Mouse (Mus musculus): ENCODE measurements around the gene Slc4a4. TPM values are rescaled to one million over a fixed set of nuclear protein-coding genes. Genes with fewer than 3 reads are reported as not detected.

Slc4a4 gene
- polyA plus RNA-seq, 1 experiment from 2014 or later, result 7.3 TPM

- Histone ChIP-seq H3K27me3 (ENCODE audit: control insufficient read depth, insufficient read depth, low read length) (no peaks in the 10 kb centered on the region), H3K9me3 (ENCODE audit: control insufficient read depth, low read length) (no peaks in the 10 kb centered on the region), H3K4me3 (ENCODE audit: control insufficient read depth in 1 of 2, insufficient read depth in 1 of 2, low read depth in 1 of 2, low read length in 2 of 2) (no peak overlapping the region), H3K4me2 (ENCODE audit: low read length) (no peak overlapping the region), H3K27ac (replicated peaks in 1 of 2; ENCODE audit: control insufficient read depth in 1 of 2, insufficient read depth in 1 of 2, low read depth in 2 of 2, low read length in 2 of 2) (no peak overlapping the region), H3K9ac (ENCODE audit: low read length) (no peak overlapping the region), H3K36me3 (ENCODE audit: control insufficient read depth, insufficient read depth, low read length) (no peaks in the 10 kb centered on the region), H3K4me1 (ENCODE audit: control insufficient read depth in 2 of 2, insufficient read depth in 2 of 2, low read length in 2 of 2) (no peaks in the 10 kb centered on the region)
- WGBS, result 81% methylated on average over 3 of the region's 3 CpGs
- ATAC-seq (ENCODE audit: insufficient number of reproducible peaks, insufficient read depth, low FRiP score, low read depth), result no peak
Observed at GRCm38 (mm10) chr5:89280312-89280863, 393.8 kb downstream of the Slc4a4 start.

Other genes starting within 250 kb of the Slc4a4 start
- gene Grsf1, start 210.6 kb upstream of the Slc4a4 start, polyA plus RNA-seq (2014; fragmentation: Nextera tagmentation; extraction: Ambion mirVana), result 93.9 and 95.3 TPM in 2 replicates
- gene Mob1b, start 166.0 kb upstream of the Slc4a4 start, polyA plus RNA-seq (2014; fragmentation: Nextera tagmentation; extraction: Ambion mirVana), result 29.2 and 31.0 TPM in 2 replicates
- gene Dck, start 121.8 kb upstream of the Slc4a4 start, polyA plus RNA-seq (2014; fragmentation: Nextera tagmentation; extraction: Ambion mirVana), result 34.8 and 37.4 TPM in 2 replicates